Comparison of ENCODE assay signal across 11 mouse cellular contexts in the genomic region with DNA sequence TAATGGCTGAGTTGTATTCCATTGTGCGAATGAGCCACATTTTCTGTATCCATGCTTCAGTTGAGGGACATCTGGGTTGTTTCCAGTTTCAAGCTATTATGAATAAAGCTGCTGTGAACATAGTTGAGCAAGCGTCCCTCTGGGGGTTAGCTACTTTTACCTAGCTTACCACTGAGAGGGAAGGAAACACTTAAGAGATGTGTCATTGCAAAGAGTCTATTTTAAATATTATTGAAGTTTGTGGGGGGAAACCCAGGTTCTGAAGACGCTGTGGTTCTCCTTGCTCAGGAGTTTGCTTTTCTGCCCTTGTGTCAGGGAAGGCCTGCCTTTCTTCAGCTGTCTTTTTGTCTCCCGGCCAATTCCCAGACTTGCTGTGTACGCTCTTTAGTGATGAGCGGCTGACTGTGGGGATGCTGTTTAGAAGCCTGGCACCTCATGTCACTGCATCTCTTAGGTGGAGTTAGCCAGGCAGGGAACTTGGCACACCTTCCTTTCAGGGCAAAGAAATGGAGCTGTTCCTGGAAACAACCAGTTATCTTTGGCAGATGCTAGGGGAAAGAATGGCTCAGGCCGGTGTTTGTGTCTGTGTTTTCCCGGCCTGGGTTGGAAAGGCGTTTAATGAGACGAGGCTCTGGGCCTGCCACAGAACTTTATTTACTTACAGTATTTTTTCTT. TPM values are rescaled to one million over a fixed set of nuclear protein-coding genes. Genes with fewer than 3 reads are reported as not detected.
DNase-seq lines count a peak whose midpoint lies in the region; ATAC-seq and TF ChIP-seq lines count a peak whose summit lies in the region.
"Had no signal": no experiment of that assay in that cellular context is flagged by ENCODE, and none has a peak within 500 bp of the region (broad histone marks: within the 10 kb centered on the region; RNA-seq: fewer than 3 reads in every experiment).

No protein-coding gene starts in this region.

- no peak for ATAC-seq in hindbrain, embryonic 14.5 days (ENCODE audit: low FRiP score)
- ATAC-seq in hindbrain, embryonic 12.5 days (ENCODE audit: low FRiP score) = no peak
- no peak for ATAC-seq in megakaryocyte, adult 5-6 weeks (ENCODE audit: poor library complexity, severe bottlenecking)

- H3K9me3 ChIP-seq in hindbrain, embryonic 14.5 days (ENCODE audit: control insufficient read depth, low read length) = no peaks in the 10 kb centered on the region
- no peaks in the 10 kb centered on the region for H3K9me3 ChIP-seq in hindbrain, embryonic 12.5 days (replicated peaks)
- H3K9me3 ChIP-seq: hindbrain, embryonic 15.5 days; limb, embryonic 13.5 days; neural tube, embryonic 12.5 days had no signal

- no peak overlapping the region for H3K9ac ChIP-seq in hindbrain, embryonic 14.5 days
- no peak overlapping the region for H3K9ac ChIP-seq in hindbrain, embryonic 12.5 days
- H3K9ac ChIP-seq: hindbrain, embryonic 15.5 days; limb, embryonic 13.5 days; neural tube, embryonic 12.5 days had no signal

- TF ChIP-seq CTCF in embryonic fibroblast, embryonic 13.5 days (IDR thresholded peaks at IDR 0.05; ENCODE audit: borderline replicate concordance, insufficient read depth, low read length) = no peak

- no peak overlapping the region for H3K4me2 ChIP-seq in hindbrain, embryonic 14.5 days (replicated peaks)
- no peak overlapping the region for H3K4me2 ChIP-seq in hindbrain, embryonic 12.5 days (replicated peaks)
- H3K4me2 ChIP-seq: hindbrain, embryonic 15.5 days; limb, embryonic 13.5 days; neural tube, embryonic 12.5 days had no signal

- H3K4me1 ChIP-seq in hindbrain, embryonic 14.5 days (replicated peaks; ENCODE audit: control insufficient read depth, insufficient read depth, low read length) = peaks cover 12% of the 10 kb centered on the region
- H3K4me1 ChIP-seq in hindbrain, embryonic 12.5 days = peaks cover 15% of the 10 kb centered on the region
- H3K4me1 ChIP-seq in embryonic fibroblast, embryonic 13.5 days (ENCODE audit: control insufficient read depth, insufficient read depth, low read length) = peaks cover 11% of the 10 kb centered on the region

- WGBS in hindbrain, embryonic 14.5 days = 69% methylated on average over 10 of the region's 10 CpGs
- 79% methylated on average over 10 of the region's 10 CpGs for WGBS in hindbrain, embryonic 12.5 days

- H3K27ac ChIP-seq in hindbrain, embryonic 14.5 days = no peak overlapping the region
- no peak overlapping the region for H3K27ac ChIP-seq in hindbrain, embryonic 12.5 days
- peak overlapping the region; percentile 80 for H3K27ac ChIP-seq in embryonic fibroblast, embryonic 13.5 days (ENCODE audit: insufficient read depth, low read length)
- H3K27ac ChIP-seq: hindbrain, embryonic 15.5 days; limb, embryonic 13.5 days; neural tube, embryonic 12.5 days had no signal

- no peaks in the 10 kb centered on the region for H3K36me3 ChIP-seq in hindbrain, embryonic 14.5 days (replicated peaks; ENCODE audit: control insufficient read depth, insufficient read depth)
- 0 out of 2 replicates have a peak, but pooled peaks cover 2% of the 10 kb centered on the region for H3K36me3 ChIP-seq in hindbrain, embryonic 12.5 days
- H3K36me3 ChIP-seq: hindbrain, embryonic 15.5 days had no signal

- peak; percentile 40 for DNase-seq in hindbrain, embryonic 14.5 days (ENCODE audit: low spot score)
- peak; percentile 81 for DNase-seq in NIH3T3 (ENCODE audit: low read depth)
- DNase-seq in heart, postnatal 10 days = peak; percentile 52 to 59
- no peak for DNase-seq in adrenal gland, postnatal 14 days
- no peak for DNase-seq in spleen, postnatal 10 days (ENCODE audit: low spot score in 2 of 2)

- no peaks in the 10 kb centered on the region for H3K27me3 ChIP-seq in hindbrain, embryonic 14.5 days (ENCODE audit: control insufficient read depth, insufficient read depth, low read length)
- H3K27me3 ChIP-seq in hindbrain, embryonic 12.5 days = 0 out of 2 replicates have a peak, but pooled peaks cover 6% of the 10 kb centered on the region
- H3K27me3 ChIP-seq: hindbrain, embryonic 15.5 days; limb, embryonic 13.5 days; neural tube, embryonic 12.5 days had no signal

- TF ChIP-seq POLR2A in embryonic fibroblast, embryonic 13.5 days (IDR thresholded peaks at IDR 0.05; ENCODE audit: low read depth, low read length) = no peak

- intact Hi-C loops in heart, postnatal 10 days (cut with DNase I) = no loop called here

- H3K4me3 ChIP-seq in hindbrain, embryonic 14.5 days (replicated peaks; ENCODE audit: low read length) = no peak overlapping the region
- H3K4me3 ChIP-seq in hindbrain, embryonic 12.5 days = no peak overlapping the region
- no peak overlapping the region for H3K4me3 ChIP-seq in embryonic fibroblast, embryonic 13.5 days (ENCODE audit: insufficient read depth, low read length)
- H3K4me3 ChIP-seq: hindbrain, embryonic 15.5 days; limb, embryonic 13.5 days; neural tube, embryonic 12.5 days had no signal

RNA-seq across cellular contexts. Expression of a gene that starts 31.2 kb away (rescaled TPM):
- polyA plus RNA-seq in hindbrain, embryonic 14.5 days (2014; fragmentation: Nextera tagmentation; extraction: Ambion mirVana) = 19.6 and 24.0 TPM in 2 replicates
- polyA plus RNA-seq in hindbrain, embryonic 12.5 days (2016; fragmentation: Nextera tagmentation; extraction: Ambion mirVana) = 11.4 and 14.0 TPM in 2 replicates
- 15.1 and 21.0 TPM in 2 replicates for polyA plus RNA-seq in embryonic fibroblast, embryonic 13.5 days (2011; ENCODE audit: insufficient read length, low read depth, missing spikeins)
- total RNA-seq in heart, postnatal 10 days (2021) = 10 to 100 TPM; 11.1 to 11.7 TPM
- 14.1 and 14.5 TPM in 2 replicates for total RNA-seq in megakaryocyte, adult 5-6 weeks (2015)
- 9.1 and 14.5 TPM in 2 replicates for total RNA-seq in megakaryocyte, adult 5-6 weeks (2017)
- 26.3 and 27.1 TPM in 2 replicates for total RNA-seq in adrenal gland, postnatal 14 days (2021)

RNA-seq across cellular contexts. Expression of a gene that starts 54.8 kb away (rescaled TPM):
- 14.5 and 17.0 TPM in 2 replicates for polyA plus RNA-seq in hindbrain, embryonic 14.5 days (2014; fragmentation: Nextera tagmentation; extraction: Ambion mirVana)
- polyA plus RNA-seq in hindbrain, embryonic 12.5 days (2016; fragmentation: Nextera tagmentation; extraction: Ambion mirVana) = 12.3 and 13.3 TPM in 2 replicates
- polyA plus RNA-seq in embryonic fibroblast, embryonic 13.5 days (2011; ENCODE audit: insufficient read length, low read depth, missing spikeins) = 3.9 and 5.8 TPM in 2 replicates
- total RNA-seq in heart, postnatal 10 days (2021) = 1 to 10 TPM; 1.6 to 1.8 TPM
- total RNA-seq in megakaryocyte, adult 5-6 weeks (2015) = 7.6 and 7.7 TPM in 2 replicates
- total RNA-seq in megakaryocyte, adult 5-6 weeks (2017) = 2.0 and 2.9 TPM in 2 replicates
- total RNA-seq in adrenal gland, postnatal 14 days (2021) = 9.7 and 13.7 TPM in 2 replicates

RNA-seq across cellular contexts. Expression of a gene that starts 59.2 kb away (rescaled TPM):
- polyA plus RNA-seq in hindbrain, embryonic 14.5 days (2014; fragmentation: Nextera tagmentation; extraction: Ambion mirVana) = 0.20 and 0.50 TPM in 2 replicates
- polyA plus RNA-seq in hindbrain, embryonic 12.5 days (2016; fragmentation: Nextera tagmentation; extraction: Ambion mirVana) = 0.57 and 0.67 TPM in 2 replicates
- not detected in 2 replicates for polyA plus RNA-seq in embryonic fibroblast, embryonic 13.5 days (2011; ENCODE audit: insufficient read length, low read depth, missing spikeins)
- total RNA-seq in heart, postnatal 10 days (2021) = not detected
- total RNA-seq in megakaryocyte, adult 5-6 weeks (2015) = not detected in 2 replicates
- not detected in 2 replicates for total RNA-seq in megakaryocyte, adult 5-6 weeks (2017)
- 0.52 and 0.53 TPM in 2 replicates for total RNA-seq in adrenal gland, postnatal 14 days (2021)
- polyA plus RNA-seq: limb, embryonic 13.5 days; neural tube, embryonic 12.5 days had no signal

Comparison
In these comparisons a context has a peak if more than half of its experiments do, and no peak if none do; other contexts are left out.
1. DNase-seq: peak in hindbrain, embryonic 14.5 days (single experiment), NIH3T3 (single experiment) and heart, postnatal 10 days (2 of 2); none in adrenal gland, postnatal 14 days (single experiment) and spleen, postnatal 10 days (0 of 2).